Mouse (Mus musculus): ENCODE results near the gene G3bp2. TPM values are rescaled to one million over a fixed set of nuclear protein-coding genes. Genes with fewer than 3 reads are reported as not detected.

The G3bp2 gene
- polyA plus RNA-seq, 2 experiments, result 19.0 to 56.0 TPM

DNA sequence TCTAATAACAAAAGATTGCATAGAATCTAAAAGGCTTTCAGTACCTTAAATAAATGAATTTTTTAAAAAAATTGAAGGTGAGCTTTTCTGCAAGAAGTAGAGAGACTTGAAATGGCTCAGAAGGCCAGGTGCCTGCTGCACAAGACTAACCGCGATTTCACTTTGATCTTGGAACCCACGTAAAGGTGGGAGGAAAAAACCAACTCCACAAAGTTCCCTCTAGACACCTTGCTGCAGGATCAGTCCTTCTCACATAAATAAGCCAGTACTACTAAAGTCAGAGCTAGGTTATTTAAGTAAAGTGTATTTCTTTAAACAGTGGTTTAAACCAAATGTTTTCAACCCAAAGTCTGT is 10.5 kb upstream of the G3bp2 start:
- Histone ChIP-seq H3K36me3 (replicated peaks; ENCODE audit: control insufficient read depth, insufficient read depth, low read depth) (no peaks in the 10 kb centered on the region), H3K4me1 (replicated peaks; ENCODE audit: control insufficient read depth in 2 of 2, insufficient read depth in 2 of 2, low read length in 1 of 2) (peaks cover 0 to 2% of the 10 kb centered on the region in 2 experiments; a peak in 1 of 4 replicates), H3K27ac (no peak overlapping the region), H3K9ac (replicated peaks) (no peak overlapping the region), H3K9me3 (ENCODE audit: control insufficient read depth, low read length) (no peaks in the 10 kb centered on the region), H3K4me2 (ENCODE audit: low read depth) (no peak overlapping the region), H3K4me3 (ENCODE audit: insufficient read depth in 1 of 2, low read depth in 2 of 2, low read length in 2 of 2) (no peak overlapping the region), H3K27me3 (ENCODE audit: control insufficient read depth, insufficient read depth, low read length) (no peaks in the 10 kb centered on the region)
- no peak for TF ChIP-seq EP300 (IDR thresholded peaks at IDR 0.05; ENCODE audit: low read depth)
- no peak for TF ChIP-seq CTCF (IDR thresholded peaks at IDR 0.05; ENCODE audit: low read depth)
- ATAC-seq (ENCODE audit: insufficient read depth), result no peak
- no peak for DNase-seq (ENCODE audit: low read depth in 3 of 3, low spot score in 3 of 3)
- 74% methylated on average over 3 of the region's 3 CpGs for WGBS (ENCODE audit: insufficient replicate concordance)

- TF ChIP-seq EP300 (IDR thresholded peaks at IDR 0.05; ENCODE audit: low read depth) (no peak), CTCF (IDR thresholded peaks at IDR 0.05; ENCODE audit: low read depth) (no peak)
- Histone ChIP-seq H3K36me3 (replicated peaks; ENCODE audit: control insufficient read depth, insufficient read depth, low read depth) (no peaks in the 10 kb centered on the region), H3K4me1 (replicated peaks; ENCODE audit: control insufficient read depth in 2 of 2, insufficient read depth in 2 of 2, low read length in 1 of 2) (no peaks in the 10 kb centered on the region), H3K27ac (no peak overlapping the region), H3K27me3 (ENCODE audit: control insufficient read depth, insufficient read depth, low read length) (no peaks in the 10 kb centered on the region), H3K9ac (replicated peaks) (no peak overlapping the region), H3K4me2 (ENCODE audit: low read depth) (no peak overlapping the region), H3K4me3 (ENCODE audit: insufficient read depth in 1 of 2, low read depth in 2 of 2, low read length in 2 of 2) (no peak overlapping the region), H3K9me3 (ENCODE audit: control insufficient read depth, low read length) (no peaks in the 10 kb centered on the region)
- WGBS (ENCODE audit: insufficient replicate concordance), result 59% methylated on average over 15 of the region's 15 CpGs
- no peak for ATAC-seq (ENCODE audit: insufficient read depth)
- no peak for DNase-seq (ENCODE audit: low read depth in 3 of 3, low spot score in 3 of 3)
Measured at GRCm38 (mm10) chr5:92093263-92094061, 9.9 kb upstream of the G3bp2 start.

DNA sequence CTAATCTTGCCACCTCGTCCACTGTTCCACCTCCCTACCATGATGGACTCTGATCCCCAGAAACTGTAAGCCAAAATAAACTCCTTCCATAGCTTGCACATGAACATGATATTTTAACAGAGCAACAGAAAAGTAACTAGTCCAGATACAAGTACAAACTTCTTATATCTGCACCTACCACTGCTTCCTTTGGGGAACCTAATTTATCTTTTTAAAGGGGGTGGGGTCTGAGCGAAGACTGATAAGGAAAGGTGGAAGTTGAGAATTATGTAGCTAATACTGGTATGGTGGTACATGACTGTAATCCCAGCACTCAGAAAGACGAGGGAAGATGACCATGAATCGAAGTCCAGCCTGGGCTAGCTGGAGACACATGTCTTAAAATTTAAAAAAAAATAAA is 4.0 kb upstream of the G3bp2 start:
- Histone ChIP-seq H3K4me3 (ENCODE audit: insufficient read depth in 1 of 2, low read depth in 2 of 2, low read length in 2 of 2) (no peak overlapping the region), H3K27me3 (ENCODE audit: control insufficient read depth, insufficient read depth, low read length) (no peaks in the 10 kb centered on the region), H3K9ac (replicated peaks) (no peak overlapping the region), H3K4me1 (replicated peaks; ENCODE audit: control insufficient read depth in 2 of 2, insufficient read depth in 2 of 2, low read length in 1 of 2) (peaks cover 0 to 3% of the 10 kb centered on the region in 2 experiments; a peak in 2 of 4 replicates), H3K9me3 (ENCODE audit: control insufficient read depth, low read length) (no peaks in the 10 kb centered on the region), H3K27ac (no peak overlapping the region), H3K4me2 (ENCODE audit: low read depth) (no peak overlapping the region), H3K36me3 (replicated peaks; ENCODE audit: control insufficient read depth, insufficient read depth, low read depth) (no peaks in the 10 kb centered on the region)
- ATAC-seq (ENCODE audit: insufficient read depth), result no peak
- TF ChIP-seq CTCF (IDR thresholded peaks at IDR 0.05; ENCODE audit: low read depth) (no peak), EP300 (IDR thresholded peaks at IDR 0.05; ENCODE audit: low read depth) (no peak)
- DNase-seq (ENCODE audit: low read depth in 3 of 3, low spot score in 3 of 3), result no peak
- 65% methylated on average over 4 of the region's 4 CpGs for WGBS (ENCODE audit: insufficient replicate concordance)

GRCm38 (mm10) chr5:92085821-92086550 is 2.5 kb upstream of the G3bp2 start:
- H3K9me3 ChIP-seq (ENCODE audit: control insufficient read depth, low read length), result no peaks in the 10 kb centered on the region
- no peaks in the 10 kb centered on the region for H3K27me3 ChIP-seq (ENCODE audit: control insufficient read depth, insufficient read depth, low read length)
- H3K36me3 ChIP-seq (replicated peaks; ENCODE audit: control insufficient read depth, insufficient read depth, low read depth), result no peaks in the 10 kb centered on the region
- no peak overlapping the region for H3K4me2 ChIP-seq (ENCODE audit: low read depth)
- peaks cover 10 to 11% of the 10 kb centered on the region in 2 experiments for H3K4me1 ChIP-seq (replicated peaks; ENCODE audit: control insufficient read depth in 2 of 2, insufficient read depth in 2 of 2, low read length in 1 of 2)
- no peak overlapping the region for H3K27ac ChIP-seq
- TF ChIP-seq CTCF (IDR thresholded peaks at IDR 0.05; ENCODE audit: low read depth), result no peak
- TF ChIP-seq EP300 (IDR thresholded peaks at IDR 0.05; ENCODE audit: low read depth), result no peak
- no peak overlapping the region for H3K9ac ChIP-seq (replicated peaks)
- DNase-seq (ENCODE audit: low read depth in 3 of 3, low spot score in 3 of 3) (no peak), ATAC-seq (ENCODE audit: insufficient read depth) (no peak)
- 80% methylated on average over 7 of the region's 7 CpGs for WGBS (ENCODE audit: insufficient replicate concordance)
- no peak overlapping the region for H3K4me3 ChIP-seq (ENCODE audit: insufficient read depth in 1 of 2, low read depth in 2 of 2, low read length in 2 of 2)

- TF ChIP-seq CTCF (IDR thresholded peaks at IDR 0.05; ENCODE audit: low read depth) (no peak), EP300 (IDR thresholded peaks at IDR 0.05; ENCODE audit: low read depth) (no peak)
- peaks cover 15 to 18% of the 10 kb centered on the region in 2 experiments for H3K4me1 ChIP-seq (replicated peaks; ENCODE audit: control insufficient read depth in 2 of 2, insufficient read depth in 2 of 2, low read length in 1 of 2)
- H3K9ac ChIP-seq (replicated peaks), result no peak overlapping the region
- no peaks in the 10 kb centered on the region for H3K9me3 ChIP-seq (ENCODE audit: control insufficient read depth, low read length)
- DNase-seq (ENCODE audit: low read depth in 3 of 3, low spot score in 3 of 3), result no peak
- no peak overlapping the region for H3K4me2 ChIP-seq (ENCODE audit: low read depth)
- no peaks in the 10 kb centered on the region for H3K27me3 ChIP-seq (ENCODE audit: control insufficient read depth, insufficient read depth, low read length)
- WGBS (ENCODE audit: insufficient replicate concordance), result 42% methylated on average over 4 of the region's 4 CpGs
- no peak for ATAC-seq (ENCODE audit: insufficient read depth)
- H3K27ac ChIP-seq, result no peak overlapping the region
- H3K36me3 ChIP-seq (replicated peaks; ENCODE audit: control insufficient read depth, insufficient read depth, low read depth), result no peaks in the 10 kb centered on the region
- H3K4me3 ChIP-seq (ENCODE audit: insufficient read depth in 1 of 2, low read depth in 2 of 2, low read length in 2 of 2), result no peak overlapping the region
Measured at GRCm38 (mm10) chr5:92085246-92085645, 1.7 kb upstream of the G3bp2 start.
